Mouse (Mus musculus) cerebellum, postnatal 25 days (tissue): ENCODE measurements around the gene Serpina5.

ENCODE experiments used
- DNase-seq, 2 experiments: peaks; one replicate each; pipeline ENCODE4 v3.0.0; 2021; ENCODE audit warnings: mixed read lengths in 2 of 2

Gene Serpina5

GRCm38 (mm10) chr12:104131041-104131440 lies 30.1 kb downstream of the Serpina5 start:
- DNase-seq, result no peak

GRCm38 (mm10) chr12:104138216-104138615 lies 37.3 kb downstream of the Serpina5 start:
- DNase-seq, result no peak

- DNase-seq, result no peak
Observed at GRCm38 (mm10) chr12:104140543-104141103, 39.7 kb downstream of the Serpina5 start.

- DNase-seq, result no peak
Observed at GRCm38 (mm10) chr12:104141506-104141905, 40.6 kb downstream of the Serpina5 start.

GRCm38 (mm10) chr12:104142427-104142826 lies 41.5 kb downstream of the Serpina5 start:
- DNase-seq, result no peak

- no peak for DNase-seq
Observed at GRCm38 (mm10) chr12:104143286-104143685, 42.4 kb downstream of the Serpina5 start.

GRCm38 (mm10) chr12:104145571-104145970 lies 44.7 kb downstream of the Serpina5 start:
- DNase-seq, result no peak

- DNase-seq, result peak in 1 of 2 experiments; percentile 18
Observed at GRCm38 (mm10) chr12:104151989-104152388, 51.1 kb downstream of the Serpina5 start.

- no peak for DNase-seq
Observed at GRCm38 (mm10) chr12:104153041-104153645, 52.2 kb downstream of the Serpina5 start.

- no peak for DNase-seq
Observed at GRCm38 (mm10) chr12:104153656-104154055, 52.7 kb downstream of the Serpina5 start, which contains the start of gene Serpina3c. Gene Serpina3c (minus strand): TSS chr12:104153870.
